12 mouse cellular contexts compared by ENCODE assay signal in genomic region chr7:141612371-141612760, GRCm38 (mm10). TPM values are rescaled to one million over a fixed set of nuclear protein-coding genes. Genes with fewer than 3 reads are reported as not detected.
DNase-seq lines count a peak whose midpoint lies in the region; ATAC-seq and TF ChIP-seq lines count a peak whose summit lies in the region.
"Had no signal": no experiment of that assay in that cellular context is flagged by ENCODE, and none has a peak within 500 bp of the region (broad histone marks: within the 10 kb centered on the region; RNA-seq: fewer than 3 reads in every experiment).

No protein-coding gene starts in this region.

- H3K36me3 ChIP-seq in kidney, embryonic 15.5 days = peaks cover 88% of the 10 kb centered on the region

- H3K27me3 ChIP-seq in kidney, embryonic 15.5 days = no peaks in the 10 kb centered on the region

- no peak for ATAC-seq in kidney, embryonic 15.5 days (replicated peaks; ENCODE audit: low FRiP score)

- DNase-seq in gastrocnemius, adult 2 months = no peak
- DNase-seq in gastrocnemius, postnatal 4 days (ENCODE audit: low spot score in 2 of 2) = no peak
- no peak for DNase-seq in kidney, postnatal 36 days
- peak; percentile 54 for DNase-seq in brain, adult 2 months (ENCODE audit: low read depth, low spot score)
- DNase-seq in cerebellum, postnatal 36 days = peak; percentile 48 to 52
- no peak for DNase-seq in embryo, embryonic 10 days (ENCODE audit: low spot score)
- DNase-seq in left cerebral cortex, adult 18-20 months (ENCODE audit: low spot score in 2 of 2) = no peak
- DNase-seq: liver; thymus, postnatal 25 days had no signal

- no peak overlapping the region for H3K4me3 ChIP-seq in gastrocnemius, adult 2 months
- H3K4me3 ChIP-seq in kidney, embryonic 15.5 days (replicated peaks) = no peak overlapping the region

- H3K4me1 ChIP-seq in kidney, embryonic 15.5 days = peaks cover 31% of the 10 kb centered on the region

- intact Hi-C loops in gastrocnemius, adult 2 months (cut with DNase I) = no loop called here

- WGBS in kidney, embryonic 15.5 days = 77% methylated on average over 18 of the region's 18 CpGs

- H3K27ac ChIP-seq in gastrocnemius, adult 2 months = peak overlapping the region; percentile 51; the same call in 1 of the 2 replicates
- H3K27ac ChIP-seq in kidney, embryonic 15.5 days = peak overlapping the region; percentile 75
- H3K27ac ChIP-seq: macrophage had no signal

- no peak for TF ChIP-seq CTCF in gastrocnemius, adult 2 months (IDR thresholded peaks at IDR 0.05)

- no peak overlapping the region for H3K9ac ChIP-seq in kidney, embryonic 15.5 days

- H3K4me2 ChIP-seq in kidney, embryonic 15.5 days = no peak overlapping the region

- H3K9me3 ChIP-seq in kidney, embryonic 15.5 days (replicated peaks) = no peaks in the 10 kb centered on the region

RNA-seq across cellular contexts. Expression of gene Muc6, which starts 42.8 kb away (rescaled TPM):
- not detected for total RNA-seq in gastrocnemius, adult 2 months (2021)
- not detected for total RNA-seq in gastrocnemius, postnatal 4 days (2021)
- 0.23 TPM in 2 replicates for polyA plus RNA-seq in kidney, embryonic 15.5 days (2015; fragmentation: Nextera tagmentation; extraction: Ambion mirVana)
- not detected for total RNA-seq in left cerebral cortex, adult 18-20 months (2021)
- total RNA-seq: heart, postnatal 4 days had no signal

RNA-seq across cellular contexts. Expression of gene Ap2a2, which starts 50.4 kb away (rescaled TPM):
- total RNA-seq in gastrocnemius, adult 2 months (2021) = 10 to 100 TPM; 52.2 to 52.9 TPM
- 10 to 100 TPM; 63.4 to 65.5 TPM for total RNA-seq in gastrocnemius, postnatal 4 days (2021)
- 77.9 and 87.8 TPM in 2 replicates for polyA plus RNA-seq in kidney, embryonic 15.5 days (2015; fragmentation: Nextera tagmentation; extraction: Ambion mirVana)
- 100 to 1,000 TPM; 198 to 218 TPM for total RNA-seq in left cerebral cortex, adult 18-20 months (2021)

Comparison
In these comparisons a context has a peak if more than half of its experiments do, and no peak if none do; other contexts are left out.
1. DNase-seq: peak in brain, adult 2 months (single experiment) and cerebellum, postnatal 36 days (2 of 2); none in gastrocnemius, adult 2 months (single experiment), gastrocnemius, postnatal 4 days (0 of 2), kidney, postnatal 36 days (0 of 2), embryo, embryonic 10 days (single experiment) and left cerebral cortex, adult 18-20 months (0 of 2).